Mouse (Mus musculus): ENCODE measurements around the gene Pias4.
A peak's percentile ranks its signal among the peaks of the same experiment; 100 is the strongest.

GRCm38 (mm10) chr10:81191342-81191982 lies 23.7 kb upstream of the Pias4 start:
- TF ChIP-seq POLR2A (IDR thresholded peaks at IDR 0.05; ENCODE audit: low read depth, low read length) (peak; percentile 31; the same call in 1 of the 2 replicates), CTCF (IDR thresholded peaks at IDR 0.05; ENCODE audit: borderline replicate concordance, insufficient read depth, low read length) (no peak)

Data from embryonic fibroblast, embryonic 13.5 days (primary cell).